Mouse (Mus musculus) small intestine, adult 2 months (tissue): ENCODE data around the gene Asic2.

ENCODE experiments used
- CTCF ChIP-seq: fragments of 200-500 bp; IDR thresholded peaks from 2 replicates; pipeline ENCODE4 v1.5.1; 2012; ENCODE audit warnings: low read depth, mild to moderate bottlenecking, control low read depth, inconsistent platforms, low read length, moderate library complexity, mixed read lengths; ENCODE audit not compliant: insufficient replicate concordance, insufficient read length; ENCODE audit errors: extremely low read depth
- POLR2A ChIP-seq: fragments of 200-500 bp; IDR thresholded peaks from 2 replicates; pipeline ENCODE4 v1.6.1; 2012; ENCODE audit warnings: low read depth, mild to moderate bottlenecking, control low read depth, inconsistent platforms, low read length, moderate library complexity

DNA sequence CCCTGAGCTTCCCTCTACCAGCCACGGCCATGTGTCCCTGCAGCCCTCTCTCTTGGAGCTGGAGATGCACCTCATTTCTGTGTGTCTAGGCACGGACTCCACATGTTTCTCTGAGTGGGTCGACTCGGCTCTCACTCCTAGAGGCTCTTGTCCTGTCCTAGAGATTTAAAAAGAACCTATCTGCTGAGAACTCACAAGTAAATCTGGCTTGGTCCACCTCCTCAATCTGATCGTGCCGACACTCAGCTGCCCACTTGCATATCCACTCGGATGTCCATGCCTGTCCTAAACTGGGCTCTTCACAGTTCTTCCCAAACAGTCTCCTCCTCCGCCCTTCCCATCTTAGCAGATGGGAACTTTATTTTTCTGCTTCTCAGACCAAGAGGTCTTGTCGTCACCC lies 908.7 kb downstream of the Asic2 start:
- no peak for TF ChIP-seq POLR2A
- TF ChIP-seq CTCF: no peak
